Mouse (Mus musculus) heart, adult 2 months (tissue): ENCODE measurements around the gene 9430097D07Rik.

ENCODE experiments used
- CTCF ChIP-seq: fragments of 200-600 bp; IDR thresholded peaks from 2 replicates; pipeline ENCODE4 v1.8.1; 2022; ENCODE audit warnings: antibody characterized with exemption, mild to moderate bottlenecking, moderate library complexity
- EP300 ChIP-seq: fragments of 200-500 bp; IDR thresholded peaks from 2 replicates; pipeline ENCODE4 v1.6.1; 2011; ENCODE audit warnings: low read depth, low read length, control low read depth; ENCODE audit not compliant: insufficient read depth

DNA sequence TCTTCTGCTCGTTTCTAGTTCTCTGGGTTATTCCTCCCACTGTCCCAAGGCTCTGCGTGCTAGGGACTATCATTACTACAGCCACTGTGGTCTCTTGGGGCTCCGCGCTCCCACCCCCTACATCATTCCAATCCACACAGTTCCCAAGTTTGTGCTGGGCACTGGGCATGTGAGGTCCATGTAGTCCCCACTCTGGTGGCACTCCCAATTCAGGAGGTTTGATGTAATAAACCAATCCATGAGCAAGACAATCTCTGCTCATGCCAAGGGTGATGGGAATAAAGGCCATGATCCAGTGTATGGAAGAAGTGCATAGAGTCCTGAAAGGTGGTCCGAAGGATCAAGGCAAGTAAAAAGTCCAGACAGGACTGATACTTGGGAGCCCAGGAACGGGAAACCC lies 987 bp downstream of the 9430097D07Rik start, which contains the start of gene Pip5kl1:
- TF ChIP-seq CTCF (no peak), EP300 (no peak)
